In the genomic region with DNA sequence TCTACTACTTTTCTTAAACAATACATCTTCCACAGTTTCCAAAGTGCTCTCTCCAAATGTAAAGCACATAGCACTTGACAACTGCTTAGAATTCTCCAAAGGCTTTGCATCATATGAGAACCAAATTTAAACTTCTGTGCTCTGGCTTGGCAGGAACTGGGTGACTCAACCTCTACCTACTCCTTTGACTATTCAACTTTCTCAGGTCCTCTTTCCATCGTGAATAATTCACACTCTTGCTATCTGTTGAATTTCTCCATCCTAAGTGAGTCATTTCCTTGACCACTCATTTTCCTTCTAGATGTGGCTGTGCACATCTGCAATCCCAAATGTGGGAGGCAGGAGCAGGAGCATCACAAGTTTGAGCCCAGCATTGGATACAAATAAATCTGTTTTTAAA, we compare ENCODE assay signal across 17 mouse cellular contexts. TPM values are rescaled to one million over a fixed set of nuclear protein-coding genes. Genes with fewer than 3 reads are reported as not detected.
"Had no signal": no experiment of that assay in that cellular context is flagged by ENCODE, and none has a peak within 500 bp of the region (broad histone marks: within the 10 kb centered on the region; RNA-seq: fewer than 3 reads in every experiment).

No protein-coding gene starts in this region.

- H3K9ac ChIP-seq: lung, embryonic 14.5 days; midbrain, embryonic 13.5 days; midbrain, embryonic 15.5 days; neural tube, embryonic 12.5 days; stomach, embryonic 15.5 days had no signal

- H3K4me3 ChIP-seq: midbrain, embryonic 13.5 days; midbrain, embryonic 15.5 days; neural tube, embryonic 12.5 days; stomach, embryonic 15.5 days had no signal

- DNase-seq: lung, adult 18-20 months; lung, embryonic 14.5 days; lung, postnatal 10 days; lung, postnatal 4 days; thymus, adult 2 months; thymus, postnatal 25 days; thymus, postnatal 4 days had no signal

- H3K27me3 ChIP-seq: midbrain, embryonic 13.5 days; midbrain, embryonic 15.5 days; neural tube, embryonic 12.5 days; stomach, embryonic 15.5 days had no signal

- H3K27ac ChIP-seq: midbrain, embryonic 13.5 days; midbrain, embryonic 15.5 days; neural tube, embryonic 12.5 days; stomach, embryonic 15.5 days; stomach, postnatal 0 days had no signal

- H3K4me2 ChIP-seq: lung, embryonic 14.5 days; midbrain, embryonic 11.5 days; midbrain, embryonic 13.5 days; midbrain, embryonic 15.5 days; neural tube, embryonic 12.5 days; stomach, embryonic 15.5 days had no signal

- H3K4me1 ChIP-seq: midbrain, embryonic 15.5 days; neural tube, embryonic 12.5 days; stomach, embryonic 15.5 days had no signal

- H3K36me3 ChIP-seq: midbrain, embryonic 13.5 days; midbrain, embryonic 15.5 days; neural tube, embryonic 12.5 days; stomach, embryonic 15.5 days had no signal

- H3K9me3 ChIP-seq: midbrain, embryonic 13.5 days; midbrain, embryonic 15.5 days; neural tube, embryonic 12.5 days; stomach, embryonic 15.5 days had no signal

RNA-seq across cellular contexts. Expression of a gene that starts 28.4 kb away (rescaled TPM):
- total RNA-seq: megakaryocyte, adult 5-6 weeks; megakaryocyte-erythroid progenitor cell, adult 5-6 weeks; monocyte, adult 5-6 weeks; neutrophil, adult 5-6 weeks had no signal
- polyA plus RNA-seq: stomach, postnatal 0 days had no signal
